Mouse (Mus musculus): Measurements from ENCODE around the gene Gm4871. TPM values are rescaled to one million over a fixed set of nuclear protein-coding genes. Genes with fewer than 3 reads are reported as not detected.

The Gm4871 gene
- polyA plus RNA-seq, 1 experiment from 2014 or later, result not detected

GRCm38 (mm10) chr5:144987561-144987960 lies 45.0 kb downstream of the Gm4871 start:
- DNase-seq (ENCODE audit: low spot score), result no peak
- H3K9ac ChIP-seq (ENCODE audit: low read length), result no peak overlapping the region
- 94% methylated on average over 13 of the region's 13 CpGs for WGBS
- no peak overlapping the region for H3K4me2 ChIP-seq (ENCODE audit: low read length)
- H3K36me3 ChIP-seq (ENCODE audit: control insufficient read depth, insufficient read depth, low read length), result no peaks in the 10 kb centered on the region
- H3K4me3 ChIP-seq (ENCODE audit: low read depth, low read length), result no peak overlapping the region
- H3K4me1 ChIP-seq (replicated peaks; ENCODE audit: control insufficient read depth, insufficient read depth, low read length), result no peaks in the 10 kb centered on the region
- ATAC-seq (replicated peaks; ENCODE audit: low FRiP score, low TSS enrichment, low read depth), result no peak
- no peaks in the 10 kb centered on the region for H3K27me3 ChIP-seq (replicated peaks; ENCODE audit: control insufficient read depth, insufficient read depth, low read length)
- H3K9me3 ChIP-seq (ENCODE audit: control insufficient read depth, low read length), result no peaks in the 10 kb centered on the region
- no peak overlapping the region for H3K27ac ChIP-seq (ENCODE audit: low read depth)

DNA sequence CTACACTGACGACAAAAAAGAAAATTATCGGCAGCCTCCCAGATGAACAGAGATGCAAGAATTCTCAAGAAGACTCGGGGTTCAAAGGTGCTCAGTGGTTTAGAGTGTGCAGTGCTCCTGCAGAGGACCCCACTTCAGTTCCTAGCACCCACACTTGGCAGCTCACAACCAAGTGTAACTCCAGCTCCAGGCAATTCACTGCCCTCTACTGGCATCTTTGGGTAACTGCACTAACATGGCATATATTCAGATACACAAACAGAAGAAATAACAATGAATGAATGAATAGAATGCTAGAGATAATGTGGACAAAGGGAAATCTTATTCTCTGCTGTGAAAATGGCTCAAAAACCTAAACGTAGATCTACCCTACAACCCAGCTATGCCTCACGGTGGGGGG lies 47.7 kb downstream of the Gm4871 start:
- H3K9me3 ChIP-seq (ENCODE audit: control insufficient read depth, low read length), result no peaks in the 10 kb centered on the region
- no peak overlapping the region for H3K9ac ChIP-seq (ENCODE audit: low read length)
- H3K4me1 ChIP-seq (replicated peaks; ENCODE audit: control insufficient read depth, insufficient read depth, low read length), result no peaks in the 10 kb centered on the region
- no peaks in the 10 kb centered on the region for H3K36me3 ChIP-seq (ENCODE audit: control insufficient read depth, insufficient read depth, low read length)
- ATAC-seq (replicated peaks; ENCODE audit: low FRiP score, low TSS enrichment, low read depth) (no peak), DNase-seq (ENCODE audit: low spot score) (no peak)
- WGBS, result 94% methylated on average over 5 of the region's 5 CpGs
- no peak overlapping the region for H3K4me3 ChIP-seq (ENCODE audit: low read depth, low read length)
- H3K27me3 ChIP-seq (replicated peaks; ENCODE audit: control insufficient read depth, insufficient read depth, low read length), result no peaks in the 10 kb centered on the region
- no peak overlapping the region for H3K27ac ChIP-seq (ENCODE audit: low read depth)
- H3K4me2 ChIP-seq (ENCODE audit: low read length), result no peak overlapping the region

DNA sequence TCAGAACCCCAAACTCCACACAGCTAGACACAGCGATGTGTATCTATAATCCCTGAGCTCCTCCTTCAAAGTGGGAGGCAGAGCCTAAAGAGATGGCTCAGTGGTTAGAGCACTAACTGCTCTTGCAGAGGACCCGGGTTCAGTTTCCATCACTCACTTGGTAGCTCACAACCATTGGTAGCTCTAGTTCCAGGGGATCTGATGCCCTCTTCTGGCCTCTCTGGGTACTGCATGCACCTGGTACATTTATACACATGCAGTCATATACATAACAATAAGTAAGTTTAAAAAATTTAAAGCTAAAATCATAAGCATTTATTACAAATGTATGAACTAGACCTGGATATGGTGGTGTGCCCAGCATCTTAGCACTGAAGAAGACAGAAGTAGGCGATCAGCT lies 49.3 kb downstream of the Gm4871 start:
- no peak overlapping the region for H3K27ac ChIP-seq (ENCODE audit: low read depth)
- ATAC-seq (replicated peaks; ENCODE audit: low FRiP score, low TSS enrichment, low read depth), result no peak
- H3K4me1 ChIP-seq (replicated peaks; ENCODE audit: control insufficient read depth, insufficient read depth, low read length), result no peaks in the 10 kb centered on the region
- no peaks in the 10 kb centered on the region for H3K27me3 ChIP-seq (replicated peaks; ENCODE audit: control insufficient read depth, insufficient read depth, low read length)
- no peak for DNase-seq (ENCODE audit: low spot score)
- no peak overlapping the region for H3K9ac ChIP-seq (ENCODE audit: low read length)
- no peak overlapping the region for H3K4me3 ChIP-seq (ENCODE audit: low read depth, low read length)
- no peaks in the 10 kb centered on the region for H3K9me3 ChIP-seq (ENCODE audit: control insufficient read depth, low read length)
- 92% methylated on average over 3 of the region's 3 CpGs for WGBS
- H3K4me2 ChIP-seq (ENCODE audit: low read length), result no peak overlapping the region
- H3K36me3 ChIP-seq (ENCODE audit: control insufficient read depth, insufficient read depth, low read length), result no peaks in the 10 kb centered on the region

Other genes starting within 250 kb of the Gm4871 start
- gene Smurf1, start 66.9 kb downstream of the Gm4871 start, polyA plus RNA-seq (2014; fragmentation: Nextera tagmentation; extraction: Ambion mirVana), result 14.4 and 17.2 TPM in 2 replicates
- gene 1700018F24Rik, start 10.2 kb upstream of the Gm4871 start, polyA plus RNA-seq (2014; fragmentation: Nextera tagmentation; extraction: Ambion mirVana), result not detected in 2 replicates
- gene Arpc1a, start 51.1 kb upstream of the Gm4871 start, polyA plus RNA-seq (2014; fragmentation: Nextera tagmentation; extraction: Ambion mirVana), result 147 and 154 TPM in 2 replicates
- 0.07 TPM in 1 of 2 replicates, not detected in the other for gene Kpna7, start 51.3 kb upstream of the Gm4871 start, polyA plus RNA-seq (2014; fragmentation: Nextera tagmentation; extraction: Ambion mirVana)
- gene Arpc1b, start 81.5 kb upstream of the Gm4871 start, polyA plus RNA-seq (2014; fragmentation: Nextera tagmentation; extraction: Ambion mirVana), result 281 and 305 TPM in 2 replicates
- gene Pdap1, start 107.5 kb upstream of the Gm4871 start, polyA plus RNA-seq (2014; fragmentation: Nextera tagmentation; extraction: Ambion mirVana), result 85.9 and 98.7 TPM in 2 replicates
- 187 and 188 TPM in 2 replicates for gene Bud31, start 107.6 kb upstream of the Gm4871 start, polyA plus RNA-seq (2014; fragmentation: Nextera tagmentation; extraction: Ambion mirVana)
- 12.6 and 13.1 TPM in 2 replicates for gene Ptcd1, start 134.4 kb upstream of the Gm4871 start, polyA plus RNA-seq (2014; fragmentation: Nextera tagmentation; extraction: Ambion mirVana)
- 29.6 and 32.0 TPM in 2 replicates for gene Cpsf4, start 134.5 kb upstream of the Gm4871 start, polyA plus RNA-seq (2014; fragmentation: Nextera tagmentation; extraction: Ambion mirVana)
- gene Atp5j2, start 159.3 kb upstream of the Gm4871 start, polyA plus RNA-seq (2014; fragmentation: Nextera tagmentation; extraction: Ambion mirVana), result 681 and 724 TPM in 2 replicates
- 8.5 and 9.1 TPM in 2 replicates for gene Zkscan14, start 169.1 kb upstream of the Gm4871 start, polyA plus RNA-seq (2014; fragmentation: Nextera tagmentation; extraction: Ambion mirVana)
- 13.1 and 13.6 TPM in 2 replicates for gene Zkscan5, start 171.8 kb upstream of the Gm4871 start, polyA plus RNA-seq (2014; fragmentation: Nextera tagmentation; extraction: Ambion mirVana)
- 35.9 and 42.2 TPM in 2 replicates for gene Zfp655, start 199.0 kb upstream of the Gm4871 start, polyA plus RNA-seq (2014; fragmentation: Nextera tagmentation; extraction: Ambion mirVana)
- gene Zscan25, start 247.7 kb upstream of the Gm4871 start, polyA plus RNA-seq (2014; fragmentation: Nextera tagmentation; extraction: Ambion mirVana), result 0.26 and 0.42 TPM in 2 replicates